Mouse (Mus musculus): ENCODE results near the gene Prcp. TPM values are rescaled to one million over a fixed set of nuclear protein-coding genes. Genes with fewer than 3 reads are reported as not detected.
"Not testable (repeated sequence)": the region's sequence is repeated elsewhere in the genome, so short reads cannot be mapped to it uniquely, and the experiment has no call there.

Prcp gene
- total RNA-seq, 1 experiment, result 27.7 TPM

DNA sequence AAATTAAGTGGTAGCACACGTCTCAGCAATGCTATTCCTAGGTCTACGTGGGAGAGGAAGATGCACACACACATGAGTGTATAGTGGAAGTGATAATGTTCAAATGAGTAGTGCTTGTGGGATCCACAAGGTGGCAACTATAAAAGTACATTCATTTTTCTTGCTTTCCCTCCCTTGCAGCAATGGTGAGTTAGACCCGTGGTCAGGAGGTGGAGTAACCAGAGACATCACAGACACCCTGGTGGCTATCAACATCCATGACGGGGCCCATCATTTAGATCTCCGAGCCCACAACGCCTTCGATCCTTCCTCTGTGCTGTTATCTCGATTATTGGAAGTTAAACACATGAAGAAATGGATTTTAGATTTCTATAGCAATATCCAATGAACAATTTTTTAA lies 58.5 kb downstream of the Prcp start:
- no peak for TF ChIP-seq ZNF384 (IDR thresholded peaks at IDR 0.05; ENCODE audit: low read depth, low read length)
- no peak for TF ChIP-seq ZC3H11A (IDR thresholded peaks at IDR 0.05; ENCODE audit: borderline replicate concordance, low read depth, low read length)
- TF ChIP-seq HCFC1 (IDR thresholded peaks at IDR 0.05; ENCODE audit: borderline replicate concordance, insufficient read depth, low read length), result no peak
- no peak for TF ChIP-seq CHD2 (IDR thresholded peaks at IDR 0.05; ENCODE audit: low read depth, low read length)
- TF ChIP-seq MAFK (IDR thresholded peaks at IDR 0.05; ENCODE audit: insufficient read depth, low read depth, low read length), result no peak
- Histone ChIP-seq H3K36me3 (ENCODE audit: control insufficient read depth, insufficient read depth, low read length, poor library complexity, severe bottlenecking) (no peaks in the 10 kb centered on the region), H3K9me3 (ENCODE audit: control insufficient read depth, insufficient read depth, low read depth, low read length) (no peaks in the 10 kb centered on the region), H3K27ac (ENCODE audit: insufficient read depth, low read depth, low read length, poor library complexity, severe bottlenecking) (no peak overlapping the region), H3K4me3 (ENCODE audit: insufficient read depth in 1 of 2, low read depth in 1 of 2, low read length in 2 of 2, poor library complexity in 1 of 2, severe bottlenecking in 1 of 2) (no peak overlapping the region), H3K9ac (ENCODE audit: insufficient read depth, low read depth, low read length, poor library complexity, severe bottlenecking) (no peak overlapping the region), H3K4me1 (ENCODE audit: control insufficient read depth in 2 of 2, insufficient read depth in 2 of 2, low read length in 2 of 2, poor library complexity in 1 of 2) (no peaks in the 10 kb centered on the region)
- in situ Hi-C loops (cut with MboI; ENCODE audit: low sequenced_read_pairs in 2 of 2, unreplicated experiment in 2 of 2), result no loop called here
- no peak for DNase-seq (ENCODE audit: low read depth, low spot score)

DNA sequence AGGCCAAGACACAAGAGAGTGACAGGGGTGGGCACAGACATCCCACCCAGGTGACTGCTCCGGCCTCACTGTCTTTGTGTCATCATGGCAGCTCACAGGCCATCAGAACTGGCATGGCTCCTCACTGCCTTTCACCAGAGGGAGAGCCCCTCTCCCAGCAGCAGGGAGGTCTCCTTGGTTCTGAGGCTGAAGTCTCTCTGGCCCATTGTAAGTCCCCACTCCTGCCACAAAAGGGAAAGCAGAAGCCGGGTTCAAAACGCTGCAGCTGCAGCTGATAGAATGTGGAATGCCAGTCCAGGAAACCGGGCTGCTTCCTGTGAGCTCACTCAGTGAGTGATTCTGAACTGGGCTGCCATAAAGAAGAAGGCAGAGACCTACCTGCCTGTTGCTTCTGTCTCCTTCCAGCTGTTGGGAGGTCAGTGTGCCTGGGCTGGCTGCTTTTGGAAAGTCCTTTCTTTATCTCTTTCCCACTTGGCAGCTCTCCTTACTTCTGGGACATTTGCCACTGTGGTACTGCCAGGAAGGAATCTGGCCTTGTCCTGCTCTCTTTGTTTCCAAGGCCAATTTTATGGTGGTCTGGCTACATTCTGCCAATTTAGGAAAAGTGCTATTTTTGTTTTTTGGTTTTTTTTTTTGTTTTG lies 59.2 kb downstream of the Prcp start:
- H3K4me1 ChIP-seq (ENCODE audit: control insufficient read depth in 2 of 2, insufficient read depth in 2 of 2, low read length in 2 of 2, poor library complexity in 1 of 2); H3K9ac ChIP-seq (ENCODE audit: insufficient read depth, low read depth, low read length, poor library complexity, severe bottlenecking); DNase-seq (ENCODE audit: low read depth, low spot score); H3K27ac ChIP-seq (ENCODE audit: insufficient read depth, low read depth, low read length, poor library complexity, severe bottlenecking); H3K4me3 ChIP-seq (ENCODE audit: insufficient read depth in 1 of 2, low read depth in 1 of 2, low read length in 2 of 2, poor library complexity in 1 of 2, severe bottlenecking in 1 of 2); in situ Hi-C loops (cut with MboI; ENCODE audit: low sequenced_read_pairs in 2 of 2, unreplicated experiment in 2 of 2); H3K36me3 ChIP-seq (ENCODE audit: control insufficient read depth, insufficient read depth, low read length, poor library complexity, severe bottlenecking); H3K9me3 ChIP-seq (ENCODE audit: control insufficient read depth, insufficient read depth, low read depth, low read length): not testable (repeated sequence)

DNA sequence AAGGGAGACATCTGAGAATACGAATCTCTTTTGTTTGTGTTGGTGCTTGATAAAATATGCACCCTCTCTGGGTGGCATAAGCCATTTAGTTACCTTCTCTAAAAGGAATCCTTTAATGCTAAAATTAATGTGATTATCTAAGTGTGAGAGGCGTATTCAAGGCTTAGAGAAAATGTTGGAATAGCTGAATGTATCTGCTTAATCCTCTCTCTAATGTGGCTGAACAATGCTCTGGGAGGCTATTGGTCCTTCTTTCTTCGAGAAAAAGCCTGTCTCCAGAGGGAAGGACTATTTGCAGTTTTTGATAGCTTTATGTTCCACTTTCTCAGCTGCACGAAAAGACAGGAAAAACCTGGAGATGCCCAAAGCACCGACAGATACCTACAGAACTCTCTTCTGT lies 62.5 kb downstream of the Prcp start:
- Histone ChIP-seq H3K36me3 (ENCODE audit: control insufficient read depth, insufficient read depth, low read length, poor library complexity, severe bottlenecking) (no peaks in the 10 kb centered on the region), H3K4me1 (ENCODE audit: control insufficient read depth in 2 of 2, insufficient read depth in 2 of 2, low read length in 2 of 2, poor library complexity in 1 of 2) (no peaks in the 10 kb centered on the region), H3K27ac (ENCODE audit: insufficient read depth, low read depth, low read length, poor library complexity, severe bottlenecking) (no peak overlapping the region), H3K4me3 (ENCODE audit: insufficient read depth in 1 of 2, low read depth in 1 of 2, low read length in 2 of 2, poor library complexity in 1 of 2, severe bottlenecking in 1 of 2) (no peak overlapping the region), H3K9me3 (ENCODE audit: control insufficient read depth, insufficient read depth, low read depth, low read length) (no peaks in the 10 kb centered on the region), H3K9ac (ENCODE audit: insufficient read depth, low read depth, low read length, poor library complexity, severe bottlenecking) (no peak overlapping the region)
- TF ChIP-seq ZNF384 (IDR thresholded peaks at IDR 0.05; ENCODE audit: low read depth, low read length), result no peak
- no peak for TF ChIP-seq MAFK (IDR thresholded peaks at IDR 0.05; ENCODE audit: insufficient read depth, low read depth, low read length)
- no peak for TF ChIP-seq ZC3H11A (IDR thresholded peaks at IDR 0.05; ENCODE audit: borderline replicate concordance, low read depth, low read length)
- TF ChIP-seq HCFC1 (IDR thresholded peaks at IDR 0.05; ENCODE audit: borderline replicate concordance, insufficient read depth, low read length), result no peak
- TF ChIP-seq CHD2 (IDR thresholded peaks at IDR 0.05; ENCODE audit: low read depth, low read length), result no peak
- in situ Hi-C loops (cut with MboI; ENCODE audit: low sequenced_read_pairs in 2 of 2, unreplicated experiment in 2 of 2), result no loop called here
- no peak for DNase-seq (ENCODE audit: low read depth, low spot score)

DNA sequence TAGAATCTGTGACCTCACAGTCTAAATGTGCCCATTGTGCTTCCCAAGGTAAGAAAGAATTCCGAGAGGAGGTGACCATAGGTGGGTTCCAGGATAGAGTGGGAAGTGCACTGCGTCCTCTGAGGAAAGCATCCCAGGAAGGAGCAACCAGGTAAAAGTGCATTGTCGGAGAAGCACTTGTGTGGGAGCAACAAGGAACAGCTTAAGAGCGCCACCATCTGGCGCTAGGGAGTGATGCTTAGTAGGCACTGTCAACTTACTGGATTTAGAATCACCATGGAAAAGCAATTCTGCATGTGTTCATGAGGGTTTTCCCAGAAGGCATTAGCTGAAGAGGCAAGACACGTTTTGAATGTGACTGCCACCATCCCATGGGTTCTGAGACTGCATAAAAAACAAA lies 63.7 kb downstream of the Prcp start:
- Histone ChIP-seq H3K36me3 (ENCODE audit: control insufficient read depth, insufficient read depth, low read length, poor library complexity, severe bottlenecking) (no peaks in the 10 kb centered on the region), H3K9me3 (ENCODE audit: control insufficient read depth, insufficient read depth, low read depth, low read length) (no peaks in the 10 kb centered on the region), H3K4me3 (ENCODE audit: insufficient read depth in 1 of 2, low read depth in 1 of 2, low read length in 2 of 2, poor library complexity in 1 of 2, severe bottlenecking in 1 of 2) (no peak overlapping the region), H3K4me1 (ENCODE audit: control insufficient read depth in 2 of 2, insufficient read depth in 2 of 2, low read length in 2 of 2, poor library complexity in 1 of 2) (no peaks in the 10 kb centered on the region), H3K9ac (ENCODE audit: insufficient read depth, low read depth, low read length, poor library complexity, severe bottlenecking) (no peak overlapping the region), H3K27ac (ENCODE audit: insufficient read depth, low read depth, low read length, poor library complexity, severe bottlenecking) (no peak overlapping the region)
- 0 out of 2 replicates have a peak, but pooled peaks have one; percentile 31 for TF ChIP-seq ZC3H11A (IDR thresholded peaks at IDR 0.05; ENCODE audit: borderline replicate concordance, low read depth, low read length)
- TF ChIP-seq MAFK (IDR thresholded peaks at IDR 0.05; ENCODE audit: insufficient read depth, low read depth, low read length), result no peak
- TF ChIP-seq HCFC1 (IDR thresholded peaks at IDR 0.05; ENCODE audit: borderline replicate concordance, insufficient read depth, low read length), result no peak
- TF ChIP-seq CHD2 (IDR thresholded peaks at IDR 0.05; ENCODE audit: low read depth, low read length), result no peak
- no peak for TF ChIP-seq ZNF384 (IDR thresholded peaks at IDR 0.05; ENCODE audit: low read depth, low read length)
- peak; percentile 52 for DNase-seq (ENCODE audit: low read depth, low spot score)
- in situ Hi-C loops (cut with MboI; ENCODE audit: low sequenced_read_pairs in 2 of 2, unreplicated experiment in 2 of 2), result no loop called here

DNA sequence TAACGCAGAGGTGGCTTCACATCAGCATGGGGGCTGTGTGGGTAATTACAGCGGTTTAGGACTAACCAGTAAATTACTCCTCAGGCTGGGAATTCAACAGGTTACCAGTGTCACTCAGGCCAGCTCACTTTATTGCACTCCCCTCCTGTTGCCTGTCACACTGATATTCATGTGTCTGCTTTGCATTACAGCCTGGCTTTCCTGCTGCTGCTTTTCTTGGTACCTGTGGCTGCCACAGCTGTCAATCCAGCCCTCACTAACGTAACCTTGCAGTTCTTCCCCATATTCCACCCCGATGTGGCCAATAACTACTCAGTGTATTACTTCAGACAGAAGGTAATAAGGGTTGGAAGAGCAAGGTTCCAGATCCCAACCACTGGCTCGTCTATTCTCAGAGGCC lies 65.5 kb downstream of the Prcp start:
- no peaks in the 10 kb centered on the region for H3K4me1 ChIP-seq (ENCODE audit: control insufficient read depth in 2 of 2, insufficient read depth in 2 of 2, low read length in 2 of 2, poor library complexity in 1 of 2)
- in situ Hi-C loops (cut with MboI; ENCODE audit: low sequenced_read_pairs in 2 of 2, unreplicated experiment in 2 of 2), result no loop called here
- H3K9me3 ChIP-seq (ENCODE audit: control insufficient read depth, insufficient read depth, low read depth, low read length), result no peaks in the 10 kb centered on the region
- no peak overlapping the region for H3K4me3 ChIP-seq (ENCODE audit: insufficient read depth in 1 of 2, low read depth in 1 of 2, low read length in 2 of 2, poor library complexity in 1 of 2, severe bottlenecking in 1 of 2)
- no peak overlapping the region for H3K27ac ChIP-seq (ENCODE audit: insufficient read depth, low read depth, low read length, poor library complexity, severe bottlenecking)
- no peak for TF ChIP-seq CHD2 (IDR thresholded peaks at IDR 0.05; ENCODE audit: low read depth, low read length)
- no peak for TF ChIP-seq ZC3H11A (IDR thresholded peaks at IDR 0.05; ENCODE audit: borderline replicate concordance, low read depth, low read length)
- no peak for TF ChIP-seq HCFC1 (IDR thresholded peaks at IDR 0.05; ENCODE audit: borderline replicate concordance, insufficient read depth, low read length)
- no peak for TF ChIP-seq ZNF384 (IDR thresholded peaks at IDR 0.05; ENCODE audit: low read depth, low read length)
- TF ChIP-seq MAFK (IDR thresholded peaks at IDR 0.05; ENCODE audit: insufficient read depth, low read depth, low read length), result no peak
- no peak overlapping the region for H3K9ac ChIP-seq (ENCODE audit: insufficient read depth, low read depth, low read length, poor library complexity, severe bottlenecking)
- H3K36me3 ChIP-seq (ENCODE audit: control insufficient read depth, insufficient read depth, low read length, poor library complexity, severe bottlenecking), result no peaks in the 10 kb centered on the region
- DNase-seq (ENCODE audit: low read depth, low spot score), result no peak

All from ES-E14 (cell line).